Mouse (Mus musculus): ENCODE measurements at regions not wholly inside any gene's neighbourhood (a gene's known extent, or its start where the extent isn't known, plus 50 kb on each side); places are given as distances from the start of the nearest gene placed in this dataset.

DNA sequence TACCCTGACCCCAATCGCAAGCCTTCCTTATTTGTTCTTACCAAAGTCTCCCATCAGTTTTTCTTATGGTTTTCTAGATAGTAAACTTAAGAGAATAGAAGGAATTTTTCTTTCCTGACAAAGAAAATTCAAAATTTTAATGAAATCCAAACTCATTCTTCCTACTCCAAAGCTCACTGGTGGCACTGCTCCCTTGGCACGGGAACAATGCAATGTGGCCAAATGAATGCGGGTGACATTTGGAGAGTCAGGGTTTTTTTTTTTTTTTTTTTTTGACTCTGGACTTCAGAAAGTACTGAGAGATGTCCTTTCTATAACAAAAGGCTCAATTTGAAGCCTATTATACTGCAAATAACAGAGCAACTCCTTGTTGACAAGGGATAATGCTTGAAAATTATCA lies 499.4 kb upstream of the Nrp1 start:
- H3K4me2 ChIP-seq: no peak overlapping the region
- H3K4me1 ChIP-seq (replicated peaks): no peaks in the 10 kb centered on the region
- H3K9me3 ChIP-seq (replicated peaks): no peaks in the 10 kb centered on the region
- H3K9ac ChIP-seq: no peak overlapping the region
- H3K27me3 ChIP-seq: no peaks in the 10 kb centered on the region
- no peak overlapping the region for H3K4me3 ChIP-seq (replicated peaks)
- 58% methylated on average over 3 of the region's 3 CpGs for WGBS (ENCODE audit: insufficient replicate concordance)
- no peak overlapping the region for H3K27ac ChIP-seq (replicated peaks)
- H3K36me3 ChIP-seq (replicated peaks): no peaks in the 10 kb centered on the region
- ATAC-seq (ENCODE audit: insufficient read depth): no peak

DNA sequence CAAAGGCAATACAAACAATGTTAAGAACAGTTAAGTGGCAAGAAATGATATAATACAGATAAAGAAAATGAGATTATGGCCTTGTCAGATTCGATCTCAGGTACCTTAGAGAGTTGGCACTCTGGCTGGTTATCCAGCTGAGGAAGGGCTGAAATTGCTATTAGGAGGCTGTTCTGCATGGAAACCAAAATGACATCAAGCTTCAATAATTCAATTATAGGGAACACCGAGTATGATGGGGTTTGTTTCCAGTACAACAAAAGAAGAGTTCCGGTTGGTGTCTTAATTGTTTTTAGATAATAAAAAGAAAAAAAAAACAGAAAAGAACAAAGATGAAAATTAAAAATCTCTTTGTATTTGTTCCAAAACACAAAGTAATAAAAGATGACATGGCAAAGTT lies 498.0 kb upstream of the Nrp1 start:
- H3K4me1 ChIP-seq (replicated peaks): no peaks in the 10 kb centered on the region
- 53% methylated on average over 3 of the region's 3 CpGs for WGBS (ENCODE audit: insufficient replicate concordance)
- H3K27ac ChIP-seq (replicated peaks): no peak overlapping the region
- no peak overlapping the region for H3K4me2 ChIP-seq
- ATAC-seq (ENCODE audit: insufficient read depth): no peak
- H3K36me3 ChIP-seq (replicated peaks): no peaks in the 10 kb centered on the region
- H3K9me3 ChIP-seq (replicated peaks): no peaks in the 10 kb centered on the region
- H3K27me3 ChIP-seq: no peaks in the 10 kb centered on the region
- no peak overlapping the region for H3K9ac ChIP-seq
- H3K4me3 ChIP-seq (replicated peaks): no peak overlapping the region

DNA sequence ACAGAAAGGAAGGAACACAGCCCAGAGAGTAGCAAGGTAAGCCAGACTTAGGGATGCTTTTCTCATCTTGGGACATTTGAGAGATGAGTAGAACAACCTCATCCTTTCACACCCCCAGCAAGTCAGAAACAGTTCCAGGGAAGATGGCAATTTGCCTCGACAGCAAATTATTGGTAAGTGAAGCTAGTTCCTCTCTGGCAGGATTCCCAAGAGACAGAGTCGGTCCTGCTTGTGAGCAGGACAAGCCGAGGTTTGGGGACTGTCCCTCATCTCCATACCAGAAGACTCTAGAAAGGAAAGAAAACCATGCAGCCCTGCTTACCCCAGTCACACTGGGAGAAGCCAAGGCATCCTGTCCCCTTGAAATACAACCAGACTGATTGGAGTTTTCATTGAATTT lies 497.5 kb upstream of the Nrp1 start:
- no peak for ATAC-seq (ENCODE audit: insufficient read depth)

DNA sequence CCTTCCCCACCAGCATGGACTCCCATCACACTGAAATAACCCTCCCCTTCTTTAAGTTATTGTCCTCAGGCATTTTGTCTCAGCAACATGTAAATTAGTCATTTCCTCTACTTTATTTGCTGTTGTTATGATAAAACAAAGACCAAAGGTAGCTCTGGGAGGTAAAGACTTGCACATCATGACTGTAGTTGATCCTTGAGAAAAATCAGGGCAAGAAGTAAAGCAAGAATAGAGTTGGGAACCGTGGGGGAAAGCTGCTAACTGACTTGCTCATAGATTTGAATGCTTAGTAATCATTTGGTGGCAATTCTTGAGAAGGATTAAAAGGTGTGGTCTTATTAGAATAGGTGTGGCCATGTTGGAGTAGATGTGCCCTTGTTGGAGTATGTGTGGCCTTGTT lies 473.8 kb upstream of the Nrp1 start:
- Histone ChIP-seq H3K27me3 (no peaks in the 10 kb centered on the region), H3K4me3 (replicated peaks) (no peak overlapping the region), H3K27ac (replicated peaks) (no peak overlapping the region), H3K9me3 (replicated peaks) (no peaks in the 10 kb centered on the region), H3K4me2 (no peak overlapping the region), H3K9ac (no peak overlapping the region), H3K4me1 (replicated peaks) (no peaks in the 10 kb centered on the region), H3K36me3 (replicated peaks) (no peaks in the 10 kb centered on the region)
- WGBS (ENCODE audit: insufficient replicate concordance): 47% methylated on average over 1 of the region's 1 CpGs
- no peak for ATAC-seq (ENCODE audit: insufficient read depth)

More for the DNA sequence above, 497.5 kb upstream of the Nrp1 start:
- Histone ChIP-seq H3K4me2 (no peak overlapping the region), H3K27ac (replicated peaks) (no peak overlapping the region), H3K9ac (no peak overlapping the region), H3K4me1 (replicated peaks) (no peaks in the 10 kb centered on the region), H3K27me3 (no peaks in the 10 kb centered on the region), H3K9me3 (replicated peaks) (no peaks in the 10 kb centered on the region), H3K36me3 (replicated peaks) (no peaks in the 10 kb centered on the region), H3K4me3 (replicated peaks) (no peak overlapping the region)
- 39% methylated on average over 3 of the region's 3 CpGs for WGBS (ENCODE audit: insufficient replicate concordance)

DNA sequence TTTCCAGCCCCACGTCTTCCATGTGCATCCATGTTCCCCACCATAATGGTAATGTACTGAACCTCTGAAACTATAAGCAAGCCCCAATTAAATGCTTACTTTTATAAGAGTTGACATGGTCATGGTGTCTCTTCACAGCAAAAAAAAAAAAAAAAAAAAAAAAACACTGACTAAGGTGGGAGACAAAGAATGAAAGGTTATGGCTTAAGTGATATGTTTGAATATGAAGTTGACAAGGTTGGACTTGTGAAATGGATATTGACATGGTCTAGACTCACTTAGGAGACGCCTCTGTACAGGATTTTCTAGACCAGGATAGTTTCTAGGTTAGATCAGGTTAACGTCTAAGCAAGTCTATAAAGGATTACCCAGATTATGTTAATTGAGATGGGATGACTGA lies 473.2 kb upstream of the Nrp1 start:
- WGBS (ENCODE audit: insufficient replicate concordance): 59% methylated on average over 3 of the region's 3 CpGs
- no peaks in the 10 kb centered on the region for H3K27me3 ChIP-seq
- H3K4me3 ChIP-seq (replicated peaks): no peak overlapping the region
- no peak overlapping the region for H3K27ac ChIP-seq (replicated peaks)
- ATAC-seq (ENCODE audit: insufficient read depth): no peak
- no peaks in the 10 kb centered on the region for H3K4me1 ChIP-seq (replicated peaks)
- H3K9me3 ChIP-seq (replicated peaks): no peaks in the 10 kb centered on the region
- no peak overlapping the region for H3K4me2 ChIP-seq
- no peaks in the 10 kb centered on the region for H3K36me3 ChIP-seq (replicated peaks)
- H3K9ac ChIP-seq: no peak overlapping the region

DNA sequence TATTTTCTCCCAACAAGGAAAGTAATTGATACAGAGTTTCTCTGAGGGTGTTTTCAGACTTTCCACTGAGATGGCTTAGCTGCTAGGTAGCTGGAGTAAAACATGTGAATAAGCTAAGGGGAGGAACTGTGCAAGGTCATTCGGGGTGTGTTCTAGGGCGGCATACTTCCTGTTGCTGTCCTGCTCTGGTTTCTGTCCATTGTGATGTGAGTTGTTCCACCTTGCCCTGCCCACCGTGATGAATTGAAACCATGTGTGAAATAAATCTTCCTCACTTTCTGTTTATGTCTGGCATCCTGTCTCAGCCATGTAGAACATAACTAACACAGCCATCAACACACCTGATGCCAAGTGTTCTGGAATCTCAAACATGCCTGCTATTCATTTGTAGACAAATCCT lies 472.6 kb upstream of the Nrp1 start:
- no peak overlapping the region for H3K27ac ChIP-seq (replicated peaks)
- H3K9me3 ChIP-seq (replicated peaks): no peaks in the 10 kb centered on the region
- 27% methylated on average over 3 of the region's 3 CpGs for WGBS (ENCODE audit: insufficient replicate concordance)
- no peak overlapping the region for H3K9ac ChIP-seq
- no peak overlapping the region for H3K4me3 ChIP-seq (replicated peaks)
- no peak for ATAC-seq (ENCODE audit: insufficient read depth)
- H3K4me2 ChIP-seq: no peak overlapping the region
- no peaks in the 10 kb centered on the region for H3K4me1 ChIP-seq (replicated peaks)
- H3K27me3 ChIP-seq: no peaks in the 10 kb centered on the region
- no peaks in the 10 kb centered on the region for H3K36me3 ChIP-seq (replicated peaks)

DNA sequence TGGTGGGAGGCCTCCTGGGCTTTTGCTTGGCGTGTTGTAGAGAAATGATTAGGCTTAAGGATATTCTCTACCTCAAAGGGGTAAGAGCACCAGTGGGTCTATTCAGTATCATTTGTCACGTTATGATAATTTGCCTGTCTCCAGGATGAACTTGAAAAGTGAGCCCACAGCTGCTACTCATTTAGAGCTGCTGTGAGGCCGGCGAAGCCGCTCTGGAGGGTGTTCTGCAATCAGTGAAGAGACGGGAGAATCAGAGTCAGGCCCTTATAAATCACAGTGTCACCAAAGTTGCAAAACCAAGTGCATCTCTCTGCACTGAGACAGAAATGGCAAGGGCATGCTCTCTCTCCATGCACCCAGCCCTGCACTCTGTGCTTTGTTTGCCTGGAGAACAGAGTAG lies 467.7 kb upstream of the Nrp1 start:
- H3K36me3 ChIP-seq (replicated peaks): no peaks in the 10 kb centered on the region
- H3K27ac ChIP-seq (replicated peaks): no peak overlapping the region
- ATAC-seq (ENCODE audit: insufficient read depth): no peak
- no peak overlapping the region for H3K4me2 ChIP-seq
- H3K9ac ChIP-seq: no peak overlapping the region
- 67% methylated on average over 6 of the region's 6 CpGs for WGBS (ENCODE audit: insufficient replicate concordance)
- H3K4me1 ChIP-seq (replicated peaks): no peaks in the 10 kb centered on the region
- no peak overlapping the region for H3K4me3 ChIP-seq (replicated peaks)
- no peaks in the 10 kb centered on the region for H3K9me3 ChIP-seq (replicated peaks)
- H3K27me3 ChIP-seq: no peaks in the 10 kb centered on the region

- ATAC-seq (ENCODE audit: insufficient read depth): no peak
- Histone ChIP-seq H3K4me1 (replicated peaks) (no peaks in the 10 kb centered on the region), H3K9me3 (replicated peaks) (no peaks in the 10 kb centered on the region), H3K27ac (replicated peaks) (no peak overlapping the region), H3K27me3 (no peaks in the 10 kb centered on the region), H3K4me2 (no peak overlapping the region), H3K36me3 (replicated peaks) (no peaks in the 10 kb centered on the region), H3K4me3 (replicated peaks) (no peak overlapping the region), H3K9ac (no peak overlapping the region)
These were observed 464.1 kb upstream of the Nrp1 start for GRCm38 (mm10) chr8:127894284-127894683.

GRCm38 (mm10) chr8:127908436-127908835 lies 450.0 kb upstream of the Nrp1 start:
- Histone ChIP-seq H3K4me1 (replicated peaks) (no peaks in the 10 kb centered on the region), H3K27me3 (no peaks in the 10 kb centered on the region), H3K4me3 (replicated peaks) (no peak overlapping the region), H3K36me3 (replicated peaks) (no peaks in the 10 kb centered on the region), H3K27ac (replicated peaks) (no peak overlapping the region), H3K9ac (no peak overlapping the region), H3K9me3 (replicated peaks) (no peaks in the 10 kb centered on the region), H3K4me2 (no peak overlapping the region)
- WGBS (ENCODE audit: insufficient replicate concordance): 53% methylated on average over 5 of the region's 5 CpGs
- no peak for ATAC-seq (ENCODE audit: insufficient read depth)

DNA sequence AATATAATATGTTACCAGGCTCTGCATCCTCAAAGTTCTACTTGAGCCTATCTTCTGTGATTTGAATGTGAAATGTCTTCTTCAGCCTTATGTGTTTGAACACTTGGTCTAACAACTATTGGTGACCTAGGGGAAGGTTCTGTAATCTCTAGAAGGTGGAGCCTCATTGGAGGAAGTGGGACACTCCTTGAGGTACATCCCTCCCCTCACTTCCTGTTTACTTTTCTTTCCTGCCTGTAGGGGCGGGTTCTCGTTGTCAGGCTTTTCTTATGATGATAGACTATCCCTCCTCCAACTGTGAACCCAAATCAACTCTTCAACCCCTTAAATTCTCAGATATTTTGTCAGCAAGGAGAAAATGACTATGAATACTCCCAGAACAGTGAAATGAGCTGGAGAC lies 448.8 kb upstream of the Nrp1 start:
- no peak overlapping the region for H3K9ac ChIP-seq
- no peak overlapping the region for H3K4me3 ChIP-seq (replicated peaks)
- no peak overlapping the region for H3K27ac ChIP-seq (replicated peaks)
- H3K9me3 ChIP-seq (replicated peaks): no peaks in the 10 kb centered on the region
- no peak overlapping the region for H3K4me2 ChIP-seq
- WGBS (ENCODE audit: insufficient replicate concordance): 25% methylated on average over 2 of the region's 2 CpGs
- H3K27me3 ChIP-seq: no peaks in the 10 kb centered on the region
- no peak for ATAC-seq (ENCODE audit: insufficient read depth)
- H3K4me1 ChIP-seq (replicated peaks): no peaks in the 10 kb centered on the region
- H3K36me3 ChIP-seq (replicated peaks): no peaks in the 10 kb centered on the region

GRCm38 (mm10) chr8:127914086-127914485 lies 444.3 kb upstream of the Nrp1 start:
- Histone ChIP-seq H3K9ac (no peak overlapping the region), H3K27me3 (no peaks in the 10 kb centered on the region), H3K27ac (replicated peaks) (no peak overlapping the region), H3K9me3 (replicated peaks) (no peaks in the 10 kb centered on the region), H3K4me2 (no peak overlapping the region), H3K4me3 (replicated peaks) (no peak overlapping the region), H3K4me1 (replicated peaks) (no peaks in the 10 kb centered on the region), H3K36me3 (replicated peaks) (no peaks in the 10 kb centered on the region)
- no peak for ATAC-seq (ENCODE audit: insufficient read depth)
- 36% methylated on average over 3 of the region's 3 CpGs for WGBS (ENCODE audit: insufficient replicate concordance)

GRCm38 (mm10) chr8:127914914-127915313 lies 443.5 kb upstream of the Nrp1 start:
- H3K4me1 ChIP-seq (replicated peaks): no peaks in the 10 kb centered on the region
- H3K4me2 ChIP-seq: no peak overlapping the region
- WGBS (ENCODE audit: insufficient replicate concordance): 63% methylated on average over 2 of the region's 2 CpGs
- no peak overlapping the region for H3K9ac ChIP-seq
- H3K4me3 ChIP-seq (replicated peaks): no peak overlapping the region
- no peaks in the 10 kb centered on the region for H3K36me3 ChIP-seq (replicated peaks)
- H3K27ac ChIP-seq (replicated peaks): no peak overlapping the region
- no peak for ATAC-seq (ENCODE audit: insufficient read depth)
- H3K27me3 ChIP-seq: no peaks in the 10 kb centered on the region
- no peaks in the 10 kb centered on the region for H3K9me3 ChIP-seq (replicated peaks)

All from liver, embryonic 15.5 days (tissue).